8 mouse cellular contexts compared by ENCODE assay signal in the genomic region with DNA sequence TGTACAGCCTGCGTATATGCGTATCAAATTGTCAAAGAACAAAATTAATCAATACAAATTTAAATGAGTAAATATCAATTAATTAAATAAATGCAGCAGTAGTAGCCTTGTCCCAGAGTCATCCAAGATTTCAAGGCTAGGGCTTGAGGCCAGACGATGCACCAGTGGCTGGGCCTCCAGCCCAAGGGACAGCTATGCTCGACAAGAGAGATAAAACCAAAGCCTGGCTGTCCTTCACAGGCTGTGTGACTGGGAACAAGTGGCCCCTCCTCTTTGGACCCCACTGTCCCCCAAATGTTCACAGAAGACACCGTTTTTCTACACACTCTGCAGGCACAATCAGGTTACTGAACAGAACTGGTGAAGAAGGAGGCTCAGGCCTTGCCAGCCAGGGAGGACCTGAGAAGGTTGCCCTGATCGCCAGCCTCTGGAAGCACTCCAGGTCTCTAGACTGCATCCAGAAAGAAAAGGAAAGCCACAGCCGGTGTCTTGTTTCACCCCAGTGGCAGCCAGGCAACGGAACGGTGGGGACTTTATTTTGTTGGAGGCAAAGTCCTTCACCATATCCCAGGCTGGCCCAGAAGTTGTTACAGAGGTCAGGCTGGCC. TPM values are rescaled to one million over a fixed set of nuclear protein-coding genes. Genes with fewer than 3 reads are reported as not detected.
A peak's percentile ranks its signal among the peaks of the same experiment; 100 is the strongest.
DNase-seq lines count a peak whose midpoint lies in the region; ATAC-seq and TF ChIP-seq lines count a peak whose summit lies in the region.

No protein-coding gene starts in this region.

- H3K9ac ChIP-seq in kidney, embryonic 15.5 days = peak overlapping the region; percentile 26; the same call in 1 of the 2 replicates
- no peak overlapping the region for H3K9ac ChIP-seq in midbrain, postnatal 0 days (replicated peaks; ENCODE audit: low read length, poor library complexity, severe bottlenecking)

- TF ChIP-seq CTCF in midbrain, postnatal 0 days (IDR thresholded peaks at IDR 0.05) = no peak

- 30% methylated on average over 9 of the region's 9 CpGs for WGBS in kidney, embryonic 15.5 days
- 49% methylated on average over 9 of the region's 9 CpGs for WGBS in midbrain, postnatal 0 days

- H3K36me3 ChIP-seq in kidney, embryonic 15.5 days = no peaks in the 10 kb centered on the region
- H3K36me3 ChIP-seq in midbrain, postnatal 0 days (ENCODE audit: insufficient read depth, low read length) = no peaks in the 10 kb centered on the region

- peak overlapping the region; percentile 33 for H3K4me2 ChIP-seq in kidney, embryonic 15.5 days
- H3K4me2 ChIP-seq in midbrain, postnatal 0 days (ENCODE audit: low read depth, low read length, poor library complexity, severe bottlenecking) = no peak overlapping the region

- intact Hi-C loops in heart, postnatal 25 days (cut with DNase I) = no loop called here
- intact Hi-C loops in gastrocnemius, postnatal 14 days (cut with DNase I; ENCODE audit: low total_unique reads) = no loop called here

- no peak for ATAC-seq in kidney, embryonic 15.5 days (replicated peaks; ENCODE audit: low FRiP score)
- no peak for ATAC-seq in midbrain, postnatal 0 days (ENCODE audit: low FRiP score)

- H3K27me3 ChIP-seq in kidney, embryonic 15.5 days = no peaks in the 10 kb centered on the region; the same call in 1 of the 2 replicates
- H3K27me3 ChIP-seq in midbrain, postnatal 0 days (ENCODE audit: insufficient read depth, low read length) = no peaks in the 10 kb centered on the region

- DNase-seq in heart, adult 11 months = peak; percentile 95
- no peak for DNase-seq in heart, postnatal 25 days (ENCODE audit: low spot score)
- DNase-seq in adrenal gland, adult 2 months = peak; percentile 91
- DNase-seq in gastrocnemius, postnatal 14 days = peak; percentile 76
- peak; percentile 62 for DNase-seq in midbrain, postnatal 0 days (ENCODE audit: low spot score)
- no peak for DNase-seq in thymus, postnatal 4 days
- no peak for DNase-seq in left cerebral cortex, adult 8-10 months (ENCODE audit: low spot score in 2 of 2)

- H3K9me3 ChIP-seq in kidney, embryonic 15.5 days (replicated peaks) = no peaks in the 10 kb centered on the region
- no peaks in the 10 kb centered on the region for H3K9me3 ChIP-seq in midbrain, postnatal 0 days (ENCODE audit: low read length)

- no peak overlapping the region for H3K4me3 ChIP-seq in kidney, embryonic 15.5 days (replicated peaks)
- no peak overlapping the region for H3K4me3 ChIP-seq in midbrain, postnatal 0 days (ENCODE audit: low read depth, low read length)

- peak overlapping the region; percentile 96 for H3K27ac ChIP-seq in kidney, embryonic 15.5 days
- no peak overlapping the region for H3K27ac ChIP-seq in midbrain, postnatal 0 days (ENCODE audit: low read depth, low read length)

- peaks cover 99% of the 10 kb centered on the region for H3K4me1 ChIP-seq in kidney, embryonic 15.5 days
- peaks cover 23% of the 10 kb centered on the region for H3K4me1 ChIP-seq in midbrain, postnatal 0 days (ENCODE audit: insufficient read depth, low read length)

RNA-seq across cellular contexts. Expression of a gene that starts 12.7 kb away (rescaled TPM):
- 1 to 10 TPM; 7.8 to 8.3 TPM for total RNA-seq in heart, postnatal 25 days (2021)
- 10 to 100 TPM in 1 of 2 experiments, 1 to 10 TPM in 1; 9.2 to 21.9 TPM for total RNA-seq in adrenal gland, adult 2 months (2021)
- 17.9 and 19.5 TPM in 2 replicates for polyA plus RNA-seq in adrenal gland, adult 2 months (2012; rRNA removed)
- total RNA-seq in gastrocnemius, postnatal 14 days (2021) = 1 to 10 TPM; 3.4 to 8.1 TPM
- 11.8 and 14.1 TPM in 2 replicates for polyA plus RNA-seq in kidney, embryonic 15.5 days (2015; fragmentation: Nextera tagmentation; extraction: Ambion mirVana)
- total RNA-seq in midbrain, postnatal 0 days (2014; rRNA removed) = 39.9 and 49.8 TPM in 2 replicates
- 5.9 and 9.5 TPM in 2 replicates for polyA plus RNA-seq in midbrain, postnatal 0 days (2015; fragmentation: Nextera tagmentation; extraction: Ambion mirVana)
- total RNA-seq in left cerebral cortex, adult 8-10 months (2022) = 10 to 100 TPM; 20.8 to 23.0 (median 21.6) TPM

Comparison
In these comparisons a context has a peak if more than half of its experiments do, and no peak if none do; other contexts are left out.
1. DNase-seq: peak in heart, adult 11 months (single experiment), adrenal gland, adult 2 months (single experiment), gastrocnemius, postnatal 14 days (single experiment) and midbrain, postnatal 0 days (single experiment); none in heart, postnatal 25 days (single experiment), thymus, postnatal 4 days (single experiment) and left cerebral cortex, adult 8-10 months (0 of 2).